Mouse (Mus musculus) heart, adult 2 months (tissue): Measurements from ENCODE around the gene Itgb3.

Experiments used
- CTCF ChIP-seq: fragments of 200-600 bp; IDR thresholded peaks from 2 replicates; pipeline ENCODE4 v1.8.1; 2022; ENCODE audit warnings: antibody characterized with exemption, mild to moderate bottlenecking, moderate library complexity
- EP300 ChIP-seq: fragments of 200-500 bp; IDR thresholded peaks from 2 replicates; pipeline ENCODE4 v1.6.1; 2011; ENCODE audit warnings: low read depth, low read length, control low read depth; ENCODE audit not compliant: insufficient read depth
- POLR2A ChIP-seq: fragments of 200-500 bp; IDR thresholded peaks from 2 replicates; pipeline ENCODE4 v1.6.1; 2011; ENCODE audit warnings: mild to moderate bottlenecking, low read depth, low read length, control low read depth; ENCODE audit not compliant: insufficient read depth

- TF ChIP-seq POLR2A (no peak), CTCF (no peak), EP300 (no peak)
Observed at GRCm38 (mm10) chr11:104661531-104662205, 53.9 kb downstream of the Itgb3 start.
